Mouse (Mus musculus) liver, embryonic 11.5 days (tissue): ENCODE data around the gene Hnrnpa2b1. TPM values are rescaled to one million over a fixed set of nuclear protein-coding genes. Genes with fewer than 3 reads are reported as not detected.

Source experiments
- ATAC-seq: fragments of 200-750 bp; cut with Nextera tagmentation; replicated peaks from 2 replicates; pipeline ENCODE4 v1.8.0; 2017; ENCODE audit warnings: moderate number of reproducible peaks, mild to moderate bottlenecking, moderate TSS enrichment, moderate library complexity; ENCODE audit not compliant: low FRiP score
- DNase-seq: peaks from one replicate; pipeline ENCODE4 v3.0.0-alpha.2; 2017; ENCODE audit warnings: low spot score
- H3K27ac ChIP-seq: fragments of 300-500 bp; sonication (generic); 2 replicates; pipeline ENCODE4 v1.5.1; 2014; ENCODE audit warnings: mild to moderate bottlenecking, low read depth, low read length, control low read depth
- H3K27me3 ChIP-seq: fragments of 300-500 bp; sonication (generic); replicated peaks from 2 replicates; pipeline ENCODE4 v1.6.1; 2014; ENCODE audit warnings: low read length, mixed read lengths; ENCODE audit not compliant: control insufficient read depth, insufficient read depth
- H3K36me3 ChIP-seq: fragments of 300-500 bp; sonication (generic); 2 replicates; pipeline ENCODE4 v1.6.1; 2014; ENCODE audit warnings: mild to moderate bottlenecking, low read length, moderate library complexity, mixed read lengths; ENCODE audit not compliant: control insufficient read depth, insufficient read depth
- H3K4me1 ChIP-seq: fragments of 300-500 bp; sonication (generic); replicated peaks from 2 replicates; pipeline ENCODE4 v1.6.1; 2014; ENCODE audit warnings: low read length, mixed read lengths; ENCODE audit not compliant: control insufficient read depth, insufficient read depth
- H3K4me2 ChIP-seq: fragments of 300-500 bp; sonication (generic); 2 replicates; pipeline ENCODE4 v1.6.1; 2014; ENCODE audit warnings: mild to moderate bottlenecking, control low read depth, moderate library complexity
- H3K4me3 ChIP-seq: fragments of 300-500 bp; sonication (generic); 2 replicates; pipeline ENCODE4 v1.5.1; 2014; ENCODE audit warnings: low read depth, low read length, control low read depth
- H3K9ac ChIP-seq: fragments of 300-500 bp; sonication (generic); 2 replicates; pipeline ENCODE4 v1.6.1; 2014; ENCODE audit warnings: low read depth, low read length, control low read depth
- H3K9me3 ChIP-seq: fragments of 300-500 bp; sonication (generic); 2 replicates; pipeline ENCODE4 v1.6.1; 2016; ENCODE audit warnings: low read length, inconsistent platforms, mixed read lengths; ENCODE audit not compliant: control insufficient read depth
- WGBS: fragments of 180-500 bp; shearing (Covaris S2); extraction: QIAGEN DNeasy Blood & Tissue Kit; methylation state at CpG from one replicate; pipeline ENCODE4 v1.1.7; 2014; 5-methylcytosine and 5-hydroxymethylcytosine counted together
- polyA plus RNA-seq: library from polyadenylated mRNA; unstranded; fragments of >200 nt; fragmentation: Nextera tagmentation; extraction: Ambion mirVana; gene quantifications from 2 replicates; pipeline ENCODE4 v1.2.1, GENCODE M21; 2014

Gene Hnrnpa2b1
- polyA plus RNA-seq, 1 experiment from 2014 or later = 1,403 TPM

- 57% methylated on average over 1 of the region's 1 CpGs for WGBS
- DNase-seq = no peak
These were observed 53.3 kb downstream of the Hnrnpa2b1 start for GRCm38 (mm10) chr6:51416433-51416832.

More at GRCm38 (mm10) chr6:51416433-51416832, 53.3 kb downstream of the Hnrnpa2b1 start:
- no peaks in the 10 kb centered on the region for H3K4me1 ChIP-seq
- no peaks in the 10 kb centered on the region for H3K9me3 ChIP-seq
- H3K4me2 ChIP-seq = no peak overlapping the region
- no peaks in the 10 kb centered on the region for H3K36me3 ChIP-seq
- no peak overlapping the region for H3K4me3 ChIP-seq
- no peak overlapping the region for H3K27ac ChIP-seq
- ATAC-seq = no peak
- H3K27me3 ChIP-seq = no peaks in the 10 kb centered on the region
- no peak overlapping the region for H3K9ac ChIP-seq

Other genes with a start within 250 kb of the Hnrnpa2b1 start
- 0.36 and 0.99 TPM in 2 replicates for gene Nfe2l3, start 37.2 kb downstream of the Hnrnpa2b1 start, polyA plus RNA-seq
- 468 and 477 TPM in 2 replicates for gene Cbx3, start 466 bp upstream of the Hnrnpa2b1 start, polyA plus RNA-seq
- 8.5 and 11.1 TPM in 2 replicates for gene Snx10, start 54.0 kb upstream of the Hnrnpa2b1 start, polyA plus RNA-seq